Mouse (Mus musculus): Measurements from ENCODE around the gene Pin4. TPM values are rescaled to one million over a fixed set of nuclear protein-coding genes. Genes with fewer than 3 reads are reported as not detected.

The Pin4 gene
- polyA plus RNA-seq, 1 experiment, result 59.6 TPM

- H3K27me3 ChIP-seq (ENCODE audit: control insufficient read depth, insufficient read depth, insufficient read length), result peaks cover 9% of the 10 kb centered on the region
- TF ChIP-seq MYOD1 (IDR thresholded peaks at IDR 0.05; ENCODE audit: control insufficient read depth in 1 of 3, insufficient read length in 2 of 3, low read depth in 2 of 3) (no peak), SRF (IDR thresholded peaks at IDR 0.05; ENCODE audit: control insufficient read depth, insufficient read length, low read depth) (no peak), CEBPB (IDR thresholded peaks at IDR 0.05; ENCODE audit: insufficient read depth, poor library complexity, severe bottlenecking) (no peak), TCF12 (IDR thresholded peaks at IDR 0.05; ENCODE audit: insufficient read depth, poor library complexity, severe bottlenecking) (no peak), MYOG (IDR thresholded peaks at IDR 0.05; ENCODE audit: control insufficient read depth in 1 of 3, insufficient read depth in 1 of 3, insufficient read length in 2 of 3, low read depth in 2 of 3) (no peak), POLR2AphosphoS2 (IDR thresholded peaks at IDR 0.05; ENCODE audit: insufficient read length, low read depth) (no peak), E2F4 (IDR thresholded peaks at IDR 0.05; ENCODE audit: insufficient read depth) (no peak), USF1 (IDR thresholded peaks at IDR 0.05; ENCODE audit: low read depth) (no peak)
- H3K4me3 ChIP-seq, result no peak overlapping the region
- H3K36me3 ChIP-seq (ENCODE audit: control insufficient read depth, insufficient read depth), result no peaks in the 10 kb centered on the region
- H3ac ChIP-seq (ENCODE audit: control insufficient read depth, insufficient read length), result no peak overlapping the region
- no peak overlapping the region for H3K4me2 ChIP-seq (ENCODE audit: low read depth)
- no peaks in the 10 kb centered on the region for H3K79me2 ChIP-seq (ENCODE audit: control insufficient read depth, insufficient read depth)
These were observed 44.8 kb upstream of the Pin4 start for GRCm38 (mm10) chrX:102074435-102074834.

GRCm38 (mm10) chrX:102075158-102075557 lies 44.1 kb upstream of the Pin4 start:
- no peak for TF ChIP-seq CEBPB (IDR thresholded peaks at IDR 0.05; ENCODE audit: insufficient read depth, poor library complexity, severe bottlenecking)
- TF ChIP-seq MAX (IDR thresholded peaks at IDR 0.05; ENCODE audit: low read depth), result no peak
- TF ChIP-seq MYOD1 (IDR thresholded peaks at IDR 0.05; ENCODE audit: control insufficient read depth in 1 of 3, insufficient read length in 2 of 3, low read depth in 2 of 3), result no peak
- no peak for TF ChIP-seq MYOG (IDR thresholded peaks at IDR 0.05; ENCODE audit: control insufficient read depth in 1 of 3, insufficient read depth in 1 of 3, insufficient read length in 2 of 3, low read depth in 2 of 3)
- TF ChIP-seq POLR2A (IDR thresholded peaks at IDR 0.05; ENCODE audit: insufficient read length, low read depth), result no peak
- TF ChIP-seq USF1 (IDR thresholded peaks at IDR 0.05; ENCODE audit: low read depth), result no peak
- no peak for TF ChIP-seq TCF3 (IDR thresholded peaks at IDR 0.05; ENCODE audit: insufficient read length, low read depth)
- TF ChIP-seq POLR2AphosphoS2 (IDR thresholded peaks at IDR 0.05; ENCODE audit: insufficient read length, low read depth), result no peak
- no peak for TF ChIP-seq SRF (IDR thresholded peaks at IDR 0.05; ENCODE audit: control insufficient read depth, insufficient read length, low read depth)
- no peak for TF ChIP-seq E2F4 (IDR thresholded peaks at IDR 0.05; ENCODE audit: insufficient read depth)
- TF ChIP-seq TCF12 (IDR thresholded peaks at IDR 0.05; ENCODE audit: insufficient read depth, poor library complexity, severe bottlenecking), result no peak
- TF ChIP-seq REST (IDR thresholded peaks at IDR 0.05; ENCODE audit: insufficient read depth, insufficient read length), result no peak
- Histone ChIP-seq H3K27me3 (ENCODE audit: control insufficient read depth, insufficient read depth, insufficient read length) (peaks cover 9% of the 10 kb centered on the region), H3ac (ENCODE audit: control insufficient read depth, insufficient read length) (no peak overlapping the region)

GRCm38 (mm10) chrX:102076886-102077765 lies 42.1 kb upstream of the Pin4 start:
- no peak for TF ChIP-seq SRF (IDR thresholded peaks at IDR 0.05; ENCODE audit: control insufficient read depth, insufficient read length, low read depth)
- no peak for TF ChIP-seq REST (IDR thresholded peaks at IDR 0.05; ENCODE audit: insufficient read depth, insufficient read length)
- TF ChIP-seq MYOD1 (IDR thresholded peaks at IDR 0.05; ENCODE audit: control insufficient read depth in 1 of 3, insufficient read length in 2 of 3, low read depth in 2 of 3), result no peak
- TF ChIP-seq CEBPB (IDR thresholded peaks at IDR 0.05; ENCODE audit: insufficient read depth, poor library complexity, severe bottlenecking), result no peak
- no peak for TF ChIP-seq POLR2AphosphoS2 (IDR thresholded peaks at IDR 0.05; ENCODE audit: insufficient read length, low read depth)
- TF ChIP-seq MYOG (IDR thresholded peaks at IDR 0.05; ENCODE audit: control insufficient read depth in 1 of 3, insufficient read depth in 1 of 3, insufficient read length in 2 of 3, low read depth in 2 of 3), result no peak
- no peak for TF ChIP-seq USF1 (IDR thresholded peaks at IDR 0.05; ENCODE audit: low read depth)
- TF ChIP-seq E2F4 (IDR thresholded peaks at IDR 0.05; ENCODE audit: insufficient read depth), result no peak
- TF ChIP-seq TCF12 (IDR thresholded peaks at IDR 0.05; ENCODE audit: insufficient read depth, poor library complexity, severe bottlenecking), result no peak
- TF ChIP-seq POLR2A (IDR thresholded peaks at IDR 0.05; ENCODE audit: insufficient read length, low read depth), result no peak
- no peak for TF ChIP-seq TCF3 (IDR thresholded peaks at IDR 0.05; ENCODE audit: insufficient read length, low read depth)
- no peak for TF ChIP-seq MAX (IDR thresholded peaks at IDR 0.05; ENCODE audit: low read depth)
- Histone ChIP-seq H3K36me3 (ENCODE audit: control insufficient read depth, insufficient read depth) (no peaks in the 10 kb centered on the region), H3K79me2 (ENCODE audit: control insufficient read depth, insufficient read depth) (no peaks in the 10 kb centered on the region)

More at GRCm38 (mm10) chrX:102075158-102075557, 44.1 kb upstream of the Pin4 start:
- no peak overlapping the region for H3K4me3 ChIP-seq
- no peak overlapping the region for H3K4me2 ChIP-seq (ENCODE audit: low read depth)
- no peaks in the 10 kb centered on the region for H3K36me3 ChIP-seq (ENCODE audit: control insufficient read depth, insufficient read depth)
- no peaks in the 10 kb centered on the region for H3K79me2 ChIP-seq (ENCODE audit: control insufficient read depth, insufficient read depth)

GRCm38 (mm10) chrX:102081076-102081475 lies 38.2 kb upstream of the Pin4 start:
- Histone ChIP-seq H3K79me2 (ENCODE audit: control insufficient read depth, insufficient read depth) (no peaks in the 10 kb centered on the region), H3ac (ENCODE audit: control insufficient read depth, insufficient read length) (no peak overlapping the region), H3K4me2 (ENCODE audit: low read depth) (no peak overlapping the region), H3K4me3 (no peak overlapping the region), H3K36me3 (ENCODE audit: control insufficient read depth, insufficient read depth) (no peaks in the 10 kb centered on the region), H3K27me3 (ENCODE audit: control insufficient read depth, insufficient read depth, insufficient read length) (no peaks in the 10 kb centered on the region)
- TF ChIP-seq USF1 (IDR thresholded peaks at IDR 0.05; ENCODE audit: low read depth), result no peak
- TF ChIP-seq E2F4 (IDR thresholded peaks at IDR 0.05; ENCODE audit: insufficient read depth), result no peak
- no peak for TF ChIP-seq REST (IDR thresholded peaks at IDR 0.05; ENCODE audit: insufficient read depth, insufficient read length)
- TF ChIP-seq MAX (IDR thresholded peaks at IDR 0.05; ENCODE audit: low read depth), result no peak
- no peak for TF ChIP-seq CEBPB (IDR thresholded peaks at IDR 0.05; ENCODE audit: insufficient read depth, poor library complexity, severe bottlenecking)
- no peak for TF ChIP-seq POLR2A (IDR thresholded peaks at IDR 0.05; ENCODE audit: insufficient read length, low read depth)

More at GRCm38 (mm10) chrX:102076886-102077765, 42.1 kb upstream of the Pin4 start:
- H3K4me2 ChIP-seq (ENCODE audit: low read depth), result no peak overlapping the region
- no peak overlapping the region for H3K4me3 ChIP-seq
- H3K27me3 ChIP-seq (ENCODE audit: control insufficient read depth, insufficient read depth, insufficient read length), result no peaks in the 10 kb centered on the region
- H3ac ChIP-seq (ENCODE audit: control insufficient read depth, insufficient read length), result no peak overlapping the region
